Mouse (Mus musculus): ENCODE measurements around the gene Gstp2.
"Not testable (repeated sequence)": the region's sequence is repeated elsewhere in the genome, so short reads cannot be mapped to it uniquely, and the experiment has no call there.

Gstp2 gene

GRCm38 (mm10) chr19:4049069-4049468 lies 3.2 kb upstream of the Gstp2 start:
- not testable (repeated sequence) for DNase-seq (ENCODE audit: low read depth)

- DNase-seq (ENCODE audit: low read depth) = peak; percentile 80
Measured at GRCm38 (mm10) chr19:4047859-4048258, 2.0 kb upstream of the Gstp2 start.

- peak; percentile 63 for DNase-seq (ENCODE audit: low read depth)
Measured at GRCm38 (mm10) chr19:4046866-4047254, 1.0 kb upstream of the Gstp2 start.

- DNase-seq (ENCODE audit: low read depth) = not testable (repeated sequence)
Measured at GRCm38 (mm10) chr19:4044109-4044508, 1.7 kb downstream of the Gstp2 start.

- DNase-seq (ENCODE audit: low read depth) = no peak
Measured at GRCm38 (mm10) chr19:4042124-4042523, 3.7 kb downstream of the Gstp2 start.

- not testable (repeated sequence) for DNase-seq (ENCODE audit: low read depth)
Measured at GRCm38 (mm10) chr19:4041500-4041899, 4.3 kb downstream of the Gstp2 start.

- DNase-seq (ENCODE audit: low read depth) = not testable (repeated sequence)
Measured at GRCm38 (mm10) chr19:4040941-4041340, 4.9 kb downstream of the Gstp2 start.

- DNase-seq (ENCODE audit: low read depth) = peak; percentile 92
Measured at GRCm38 (mm10) chr19:4037788-4038232, 8.0 kb downstream of the Gstp2 start, which contains the start of gene Gstp1. Gene Gstp1 (minus strand): TSS chr19:4037985.

GRCm38 (mm10) chr19:4037154-4037787 lies 8.6 kb downstream of the Gstp2 start:
- not testable (repeated sequence) for DNase-seq (ENCODE audit: low read depth)

- DNase-seq (ENCODE audit: low read depth) = no peak
Measured at GRCm38 (mm10) chr19:4036327-4037045, 9.3 kb downstream of the Gstp2 start.

- DNase-seq (ENCODE audit: low read depth) = no peak
Measured at GRCm38 (mm10) chr19:4033742-4034141, 12.1 kb downstream of the Gstp2 start.

GRCm38 (mm10) chr19:4033298-4033697 lies 12.5 kb downstream of the Gstp2 start:
- DNase-seq (ENCODE audit: low read depth) = no peak

GRCm38 (mm10) chr19:4032668-4033067 lies 13.2 kb downstream of the Gstp2 start:
- DNase-seq (ENCODE audit: low read depth) = no peak

- DNase-seq (ENCODE audit: low read depth) = no peak
Measured at GRCm38 (mm10) chr19:4027576-4027975, 18.2 kb downstream of the Gstp2 start.

- no peak for DNase-seq (ENCODE audit: low read depth)
Measured at GRCm38 (mm10) chr19:4023185-4023584, 22.6 kb downstream of the Gstp2 start.

GRCm38 (mm10) chr19:4018743-4019583 lies 26.9 kb downstream of the Gstp2 start:
- peak; percentile 74 for DNase-seq (ENCODE audit: low read depth)

GRCm38 (mm10) chr19:4017921-4018587 lies 27.8 kb downstream of the Gstp2 start:
- no peak for DNase-seq (ENCODE audit: low read depth)

GRCm38 (mm10) chr19:4015635-4016034 lies 30.2 kb downstream of the Gstp2 start:
- peak; percentile 50 for DNase-seq (ENCODE audit: low read depth)

GRCm38 (mm10) chr19:4014802-4015201 lies 31.0 kb downstream of the Gstp2 start:
- no peak for DNase-seq (ENCODE audit: low read depth)

GRCm38 (mm10) chr19:4013066-4013465 lies 32.8 kb downstream of the Gstp2 start:
- DNase-seq (ENCODE audit: low read depth) = no peak

GRCm38 (mm10) chr19:4012432-4013022 lies 33.3 kb downstream of the Gstp2 start, which contains the start of gene Ndufv1:
Gene Ndufv1 (minus strand): TSS chr19:4012806.
- DNase-seq (ENCODE audit: low read depth) = peak; percentile 99
